24 mouse cellular contexts compared by ENCODE assay signal in the genomic region with DNA sequence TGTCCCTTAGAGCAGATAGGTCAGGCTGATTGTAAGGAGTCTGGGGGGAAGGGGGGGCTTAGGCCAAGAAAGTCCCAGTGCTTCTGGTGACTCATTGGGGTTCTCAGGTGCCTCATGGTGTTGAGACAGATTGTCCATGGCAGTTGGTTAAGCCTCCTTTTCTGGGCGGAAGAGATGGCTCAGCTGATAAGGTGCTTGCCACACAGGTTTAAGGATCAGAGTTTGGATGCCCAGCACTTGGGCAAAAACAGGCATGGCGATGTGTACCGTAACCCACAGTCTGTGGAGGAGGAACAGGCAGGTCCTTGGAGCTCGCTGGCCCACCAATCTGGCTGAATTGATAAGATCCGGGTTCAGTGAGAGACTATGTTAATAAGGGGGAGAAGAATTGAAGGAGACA. TPM values are rescaled to one million over a fixed set of nuclear protein-coding genes. Genes with fewer than 3 reads are reported as not detected.
"Had no signal": no experiment of that assay in that cellular context is flagged by ENCODE, and none has a peak within 500 bp of the region (broad histone marks: within the 10 kb centered on the region; RNA-seq: fewer than 3 reads in every experiment).

No protein-coding gene starts in this region.

- H3K27ac ChIP-seq: liver, embryonic 13.5 days; liver, embryonic 15.5 days; lung, embryonic 15.5 days; midbrain, embryonic 13.5 days; midbrain, embryonic 15.5 days; neural tube, embryonic 13.5 days; neural tube, embryonic 15.5 days had no signal

- H3K36me3 ChIP-seq: liver, embryonic 15.5 days; lung, embryonic 15.5 days; midbrain, embryonic 13.5 days; midbrain, embryonic 15.5 days had no signal

- H3K9me3 ChIP-seq: liver, embryonic 13.5 days; liver, embryonic 15.5 days; lung, embryonic 15.5 days; midbrain, embryonic 13.5 days; midbrain, embryonic 15.5 days; neural tube, embryonic 13.5 days; neural tube, embryonic 15.5 days had no signal

- H3K9ac ChIP-seq: liver, embryonic 13.5 days; liver, embryonic 15.5 days; liver, postnatal 0 days; lung, embryonic 15.5 days; midbrain, embryonic 13.5 days; midbrain, embryonic 15.5 days; neural tube, embryonic 13.5 days; neural tube, embryonic 15.5 days had no signal

- H3K4me2 ChIP-seq: liver, embryonic 11.5 days; liver, embryonic 13.5 days; liver, embryonic 15.5 days; lung, embryonic 15.5 days; midbrain, embryonic 11.5 days; midbrain, embryonic 13.5 days; midbrain, embryonic 15.5 days; neural tube, embryonic 13.5 days; neural tube, embryonic 15.5 days had no signal

- ATAC-seq: liver, postnatal 0 days; midbrain, embryonic 13.5 days; midbrain, embryonic 15.5 days had no signal

- H3K27me3 ChIP-seq: liver, embryonic 13.5 days; liver, embryonic 15.5 days; lung, embryonic 15.5 days; midbrain, embryonic 13.5 days; midbrain, embryonic 15.5 days; neural tube, embryonic 13.5 days; neural tube, embryonic 15.5 days had no signal

- H3K4me3 ChIP-seq: liver, embryonic 13.5 days; liver, embryonic 15.5 days; lung, embryonic 15.5 days; megakaryocyte, embryonic 14.5 days; midbrain, embryonic 13.5 days; midbrain, embryonic 15.5 days; myocyte; neural tube, embryonic 13.5 days; neural tube, embryonic 15.5 days had no signal

- DNase-seq: liver; liver, embryonic 13.5 days; liver, postnatal 0 days; lung, adult 2 months; lung, postnatal 10 days; lung, postnatal 4 days; retina, postnatal 1 day; right cerebral cortex, adult 18-20 months; right cerebral cortex, postnatal 25 days; right cerebral cortex, postnatal 4 days; spleen, adult 18-20 months; thymus, adult 2 months; thymus, postnatal 25 days; thymus, postnatal 4 days had no signal

RNA-seq across cellular contexts. Expression of a gene that starts 15.4 kb away (rescaled TPM):
- polyA plus RNA-seq: liver, postnatal 0 days; myocyte had no signal
